Mouse (Mus musculus) splenic B cell, adult 2 months (primary cell): ENCODE measurements around the gene Pabpc4.
"Not testable (repeated sequence)": the region's sequence is repeated elsewhere in the genome, so short reads cannot be mapped to it uniquely, and the experiment has no call there.

Experiments
- DNase-seq: peaks from one replicate; pipeline ENCODE4 v3.0.0-alpha.2; 2011; ENCODE audit warnings: low read depth, low spot score
- H3K27me3 ChIP-seq: 2 replicates; pipeline ENCODE4 v1.6.1; 2012; ENCODE audit warnings: mild to moderate bottlenecking, low read length, moderate library complexity, mixed read lengths; ENCODE audit not compliant: control insufficient read depth, poor library complexity, insufficient read depth, severe bottlenecking
- H3K36me3 ChIP-seq: 2 replicates; pipeline ENCODE4 v1.6.1; 2012; ENCODE audit warnings: mild to moderate bottlenecking, low read length, moderate library complexity, mixed read lengths; ENCODE audit not compliant: control insufficient read depth, poor library complexity, insufficient read depth, severe bottlenecking

Gene Pabpc4

DNA sequence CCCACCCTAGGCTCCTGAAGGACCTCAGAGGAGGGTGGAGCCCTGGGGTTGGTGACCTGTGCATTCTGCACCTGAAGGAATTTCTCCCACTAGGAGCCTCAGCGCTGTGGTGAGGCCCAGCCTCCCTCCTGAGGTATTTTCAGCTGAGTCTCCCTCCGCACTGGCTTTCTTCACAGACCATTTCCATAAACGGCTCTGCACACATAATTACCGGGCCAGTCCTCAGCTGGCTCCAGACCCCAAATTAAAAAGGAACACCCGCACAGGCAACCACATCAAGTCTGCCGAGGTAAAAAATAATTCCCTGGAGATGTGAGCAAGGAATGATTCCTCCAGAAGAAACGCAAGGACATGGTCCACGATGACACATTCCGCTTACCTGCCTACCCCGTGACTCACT is 73.1 kb downstream of the Pabpc4 start:
- DNase-seq, H3K27me3 ChIP-seq, H3K36me3 ChIP-seq: not testable (repeated sequence)

- no peaks in the 10 kb centered on the region for H3K36me3 ChIP-seq
- no peak for DNase-seq
- no peaks in the 10 kb centered on the region for H3K27me3 ChIP-seq
Measured at GRCm38 (mm10) chr4:123335796-123336585, 73.8 kb downstream of the Pabpc4 start.

- no peaks in the 10 kb centered on the region for H3K27me3 ChIP-seq
- no peaks in the 10 kb centered on the region for H3K36me3 ChIP-seq
- no peak for DNase-seq
Measured at GRCm38 (mm10) chr4:123337693-123338092, 75.5 kb downstream of the Pabpc4 start.

DNA sequence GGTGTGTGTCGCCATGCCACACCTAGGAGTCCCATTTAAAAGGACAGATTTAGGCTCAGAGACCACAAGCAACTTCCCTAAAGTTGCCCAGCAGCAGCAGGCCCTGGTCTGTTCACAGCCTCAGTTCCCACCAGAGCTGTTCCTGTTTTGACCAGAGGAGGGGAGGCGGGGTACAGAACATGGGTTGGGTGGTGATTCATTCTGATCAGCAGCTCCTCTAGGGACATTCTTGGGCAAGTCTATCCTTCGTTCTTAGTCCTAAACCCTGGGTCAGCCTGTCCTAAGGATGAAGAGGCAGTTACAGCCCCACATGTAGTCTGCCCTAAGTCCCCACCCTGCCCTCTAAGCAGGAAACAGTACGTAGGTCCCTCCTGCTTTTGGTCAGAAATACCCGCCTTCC is 78.1 kb downstream of the Pabpc4 start:
- Histone ChIP-seq H3K27me3 (no peaks in the 10 kb centered on the region), H3K36me3 (no peaks in the 10 kb centered on the region)
- DNase-seq: peak; percentile 25

GRCm38 (mm10) chr4:123342091-123342641 is 80.0 kb downstream of the Pabpc4 start:
- Histone ChIP-seq H3K27me3 (no peaks in the 10 kb centered on the region), H3K36me3 (no peaks in the 10 kb centered on the region)
- DNase-seq: peak; percentile 34

- peak; percentile 72 for DNase-seq
- H3K36me3 ChIP-seq: no peaks in the 10 kb centered on the region
- H3K27me3 ChIP-seq: no peaks in the 10 kb centered on the region
Measured at GRCm38 (mm10) chr4:123342642-123343470, 80.7 kb downstream of the Pabpc4 start, which contains the start of gene Bmp8a. Gene Bmp8a (minus strand): TSS chr4:123343252.

GRCm38 (mm10) chr4:123343471-123343789 is 81.3 kb downstream of the Pabpc4 start:
- H3K27me3 ChIP-seq: no peaks in the 10 kb centered on the region
- peak; percentile 52 for DNase-seq

More at GRCm38 (mm10) chr4:123343471-123343789, 81.3 kb downstream of the Pabpc4 start:
- H3K36me3 ChIP-seq: no peaks in the 10 kb centered on the region
